Mouse (Mus musculus) liver, embryonic 11.5 days (tissue): ENCODE data around the gene Stard13. TPM values are rescaled to one million over a fixed set of nuclear protein-coding genes. Genes with fewer than 3 reads are reported as not detected.

Experiments used
- ATAC-seq: fragments of 200-750 bp; cut with Nextera tagmentation; replicated peaks from 2 replicates; pipeline ENCODE4 v1.8.0; 2017; ENCODE audit warnings: moderate number of reproducible peaks, mild to moderate bottlenecking, moderate TSS enrichment, moderate library complexity; ENCODE audit not compliant: low FRiP score
- DNase-seq: peaks from one replicate; pipeline ENCODE4 v3.0.0-alpha.2; 2017; ENCODE audit warnings: low spot score
- H3K27ac ChIP-seq: fragments of 300-500 bp; sonication (generic); 2 replicates; pipeline ENCODE4 v1.5.1; 2014; ENCODE audit warnings: mild to moderate bottlenecking, low read depth, low read length, control low read depth
- H3K27me3 ChIP-seq: fragments of 300-500 bp; sonication (generic); replicated peaks from 2 replicates; pipeline ENCODE4 v1.6.1; 2014; ENCODE audit warnings: low read length, mixed read lengths; ENCODE audit not compliant: control insufficient read depth, insufficient read depth
- H3K36me3 ChIP-seq: fragments of 300-500 bp; sonication (generic); 2 replicates; pipeline ENCODE4 v1.6.1; 2014; ENCODE audit warnings: mild to moderate bottlenecking, low read length, moderate library complexity, mixed read lengths; ENCODE audit not compliant: control insufficient read depth, insufficient read depth
- H3K4me1 ChIP-seq: fragments of 300-500 bp; sonication (generic); replicated peaks from 2 replicates; pipeline ENCODE4 v1.6.1; 2014; ENCODE audit warnings: low read length, mixed read lengths; ENCODE audit not compliant: control insufficient read depth, insufficient read depth
- H3K4me2 ChIP-seq: fragments of 300-500 bp; sonication (generic); 2 replicates; pipeline ENCODE4 v1.6.1; 2014; ENCODE audit warnings: mild to moderate bottlenecking, control low read depth, moderate library complexity
- H3K4me3 ChIP-seq: fragments of 300-500 bp; sonication (generic); 2 replicates; pipeline ENCODE4 v1.5.1; 2014; ENCODE audit warnings: low read depth, low read length, control low read depth
- H3K9ac ChIP-seq: fragments of 300-500 bp; sonication (generic); 2 replicates; pipeline ENCODE4 v1.6.1; 2014; ENCODE audit warnings: low read depth, low read length, control low read depth
- H3K9me3 ChIP-seq: fragments of 300-500 bp; sonication (generic); 2 replicates; pipeline ENCODE4 v1.6.1; 2016; ENCODE audit warnings: low read length, inconsistent platforms, mixed read lengths; ENCODE audit not compliant: control insufficient read depth
- WGBS: fragments of 180-500 bp; shearing (Covaris S2); extraction: QIAGEN DNeasy Blood & Tissue Kit; methylation state at CpG from one replicate; pipeline ENCODE4 v1.1.7; 2014; 5-methylcytosine and 5-hydroxymethylcytosine counted together
- polyA plus RNA-seq: library from polyadenylated mRNA; unstranded; fragments of >200 nt; fragmentation: Nextera tagmentation; extraction: Ambion mirVana; gene quantifications from 2 replicates; pipeline ENCODE4 v1.2.1, GENCODE M21; 2014

The Stard13 gene
- polyA plus RNA-seq, 1 experiment from 2014 or later: 2.3 TPM

DNA sequence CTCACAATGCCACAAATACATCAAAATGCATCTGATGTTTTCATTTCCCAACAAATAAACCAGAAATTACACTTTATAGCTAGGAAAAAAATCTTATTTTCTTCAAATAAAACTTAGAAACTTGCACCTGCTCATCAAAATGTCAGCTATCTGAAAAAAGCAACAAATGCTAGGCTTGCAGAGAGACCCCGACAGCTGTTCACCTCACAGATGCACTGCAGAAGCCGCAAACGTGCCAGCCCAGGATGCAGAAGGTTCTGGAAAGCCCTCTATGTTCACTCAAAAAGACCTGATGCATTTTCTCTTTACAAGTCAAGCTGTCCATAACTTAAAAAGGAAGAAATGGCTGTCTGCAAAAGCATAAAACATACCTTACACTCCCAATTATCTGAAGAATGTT lies 20.5 kb downstream of the Stard13 start:
- no peaks in the 10 kb centered on the region for H3K36me3 ChIP-seq
- H3K4me2 ChIP-seq: no peak overlapping the region
- H3K27ac ChIP-seq: no peak overlapping the region
- no peak overlapping the region for H3K9ac ChIP-seq
- 79% methylated on average over 3 of the region's 3 CpGs for WGBS
- H3K4me1 ChIP-seq: no peaks in the 10 kb centered on the region
- no peaks in the 10 kb centered on the region for H3K9me3 ChIP-seq
- no peaks in the 10 kb centered on the region for H3K27me3 ChIP-seq
- ATAC-seq: no peak
- no peak overlapping the region for H3K4me3 ChIP-seq
- DNase-seq: no peak

DNA sequence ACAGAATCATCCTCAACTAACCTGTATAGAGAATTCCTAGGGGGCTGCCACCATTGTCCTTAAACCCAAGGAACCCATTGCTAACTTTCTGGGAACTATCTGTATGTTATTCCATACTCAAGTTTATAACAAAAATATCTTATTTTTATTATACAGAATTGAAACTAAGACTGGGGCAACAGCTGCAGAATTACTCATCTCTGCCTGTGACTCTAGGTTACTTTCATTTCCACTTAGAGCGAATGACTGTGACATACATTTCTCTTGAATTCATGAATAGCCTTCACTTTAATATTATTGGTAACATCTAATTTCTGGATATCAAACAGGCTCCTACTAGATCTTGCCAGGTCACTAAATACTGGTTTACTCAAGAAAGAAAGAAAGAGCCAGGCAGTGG lies 22.8 kb downstream of the Stard13 start:
- no peaks in the 10 kb centered on the region for H3K36me3 ChIP-seq
- WGBS: 93% methylated on average over 1 of the region's 1 CpGs
- DNase-seq (no peak), ATAC-seq (no peak)
- H3K4me2 ChIP-seq: no peak overlapping the region
- no peaks in the 10 kb centered on the region for H3K9me3 ChIP-seq
- no peaks in the 10 kb centered on the region for H3K4me1 ChIP-seq
- no peak overlapping the region for H3K27ac ChIP-seq
- H3K27me3 ChIP-seq: no peaks in the 10 kb centered on the region
- H3K9ac ChIP-seq: no peak overlapping the region
- no peak overlapping the region for H3K4me3 ChIP-seq

DNA sequence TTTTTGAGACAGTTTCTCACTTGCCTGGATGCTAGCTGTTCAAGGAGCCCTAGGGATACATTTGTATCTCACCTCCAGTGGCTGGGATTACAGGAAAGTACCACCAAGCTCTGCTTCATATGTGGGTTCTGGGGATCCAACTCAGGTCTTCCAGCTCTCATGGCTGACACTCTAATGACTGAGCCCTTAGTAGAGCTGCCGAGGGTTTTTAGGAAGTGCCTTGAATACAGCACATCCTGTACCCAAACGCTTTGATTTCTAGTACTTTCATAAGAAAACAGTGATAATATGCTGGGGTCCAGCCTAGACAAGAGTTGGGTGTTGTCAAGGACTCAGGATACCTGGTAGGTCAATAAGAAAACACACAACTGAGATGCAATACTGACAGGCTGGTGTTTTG lies 23.6 kb downstream of the Stard13 start:
- ATAC-seq: no peak
- 56% methylated on average over 2 of the region's 2 CpGs for WGBS
- H3K4me2 ChIP-seq: no peak overlapping the region

GRCm38 (mm10) chr5:151205017-151205416 lies 28.6 kb downstream of the Stard13 start:
- no peak for ATAC-seq
- no peaks in the 10 kb centered on the region for H3K9me3 ChIP-seq
- no peak overlapping the region for H3K4me3 ChIP-seq
- H3K4me1 ChIP-seq: no peaks in the 10 kb centered on the region
- H3K27ac ChIP-seq: no peak overlapping the region
- H3K4me2 ChIP-seq: no peak overlapping the region
- H3K27me3 ChIP-seq: no peaks in the 10 kb centered on the region
- WGBS: 87% methylated on average over 4 of the region's 4 CpGs
- H3K9ac ChIP-seq: no peak overlapping the region
- no peaks in the 10 kb centered on the region for H3K36me3 ChIP-seq
- no peak for DNase-seq

More for the DNA sequence above, 23.6 kb downstream of the Stard13 start:
- Histone ChIP-seq H3K4me1 (no peaks in the 10 kb centered on the region), H3K27ac (no peak overlapping the region), H3K4me3 (no peak overlapping the region), H3K36me3 (no peaks in the 10 kb centered on the region), H3K9me3 (no peaks in the 10 kb centered on the region), H3K9ac (no peak overlapping the region), H3K27me3 (no peaks in the 10 kb centered on the region)
- no peak for DNase-seq

- Histone ChIP-seq H3K9me3 (no peaks in the 10 kb centered on the region), H3K36me3 (no peaks in the 10 kb centered on the region), H3K9ac (no peak overlapping the region), H3K4me1 (no peaks in the 10 kb centered on the region), H3K4me3 (no peak overlapping the region), H3K27me3 (no peaks in the 10 kb centered on the region), H3K4me2 (no peak overlapping the region), H3K27ac (no peak overlapping the region)
- DNase-seq (no peak), ATAC-seq (no peak)
- 61% methylated on average over 5 of the region's 5 CpGs for WGBS
These were observed 30.7 kb downstream of the Stard13 start for GRCm38 (mm10) chr5:151202925-151203324.

DNA sequence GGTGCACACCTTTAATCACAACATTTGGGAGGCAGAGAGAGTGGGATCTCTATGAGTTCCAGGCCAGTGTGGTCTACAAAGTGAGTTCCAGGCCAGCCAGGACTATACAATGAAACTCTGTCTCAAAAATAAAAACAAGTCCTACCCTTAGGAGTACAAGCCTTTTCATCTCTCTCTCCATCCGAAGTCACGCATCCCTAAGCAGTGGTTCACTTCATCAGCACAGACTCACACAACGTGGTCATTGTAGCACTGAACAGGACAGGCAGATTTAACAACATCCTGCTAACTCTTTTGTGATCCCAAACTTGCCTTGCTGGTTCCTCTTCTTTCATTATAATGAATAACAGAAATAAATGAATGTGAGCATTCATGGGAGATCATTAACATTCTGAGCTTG lies 32.4 kb downstream of the Stard13 start:
- no peak overlapping the region for H3K4me3 ChIP-seq
- no peak overlapping the region for H3K9ac ChIP-seq
- H3K4me1 ChIP-seq: no peaks in the 10 kb centered on the region
- H3K36me3 ChIP-seq: no peaks in the 10 kb centered on the region
- H3K9me3 ChIP-seq: no peaks in the 10 kb centered on the region
- DNase-seq (no peak), ATAC-seq (no peak)
- 85% methylated on average over 3 of the region's 3 CpGs for WGBS
- H3K4me2 ChIP-seq: no peak overlapping the region
- no peaks in the 10 kb centered on the region for H3K27me3 ChIP-seq
- no peak overlapping the region for H3K27ac ChIP-seq

- ATAC-seq (no peak), DNase-seq (no peak)
- H3K9ac ChIP-seq: no peak overlapping the region
- no peaks in the 10 kb centered on the region for H3K9me3 ChIP-seq
- H3K4me3 ChIP-seq: no peak overlapping the region
- no peak overlapping the region for H3K27ac ChIP-seq
- H3K36me3 ChIP-seq: no peaks in the 10 kb centered on the region
- WGBS: 77% methylated on average over 3 of the region's 3 CpGs
- H3K27me3 ChIP-seq: no peaks in the 10 kb centered on the region
- no peaks in the 10 kb centered on the region for H3K4me1 ChIP-seq
- H3K4me2 ChIP-seq: no peak overlapping the region
These were observed 34.4 kb downstream of the Stard13 start for GRCm38 (mm10) chr5:151199235-151199634.

- H3K9me3 ChIP-seq: no peaks in the 10 kb centered on the region
- no peak overlapping the region for H3K27ac ChIP-seq
- no peaks in the 10 kb centered on the region for H3K36me3 ChIP-seq
- no peaks in the 10 kb centered on the region for H3K27me3 ChIP-seq
- no peak overlapping the region for H3K9ac ChIP-seq
- ATAC-seq (no peak), DNase-seq (no peak)
- no peaks in the 10 kb centered on the region for H3K4me1 ChIP-seq
- 62% methylated on average over 13 of the region's 13 CpGs for WGBS
- no peak overlapping the region for H3K4me3 ChIP-seq
- no peak overlapping the region for H3K4me2 ChIP-seq
These were observed 36.9 kb downstream of the Stard13 start for GRCm38 (mm10) chr5:151196603-151197272.

GRCm38 (mm10) chr5:151193885-151194520 lies 39.6 kb downstream of the Stard13 start:
- Histone ChIP-seq H3K4me2 (no peak overlapping the region), H3K36me3 (no peaks in the 10 kb centered on the region), H3K9me3 (no peaks in the 10 kb centered on the region), H3K27ac (no peak overlapping the region), H3K27me3 (no peaks in the 10 kb centered on the region), H3K9ac (no peak overlapping the region), H3K4me1 (0 out of 2 replicates have a peak, but pooled peaks cover 3% of the 10 kb centered on the region), H3K4me3 (no peak overlapping the region)
- 54% methylated on average over 3 of the region's 3 CpGs for WGBS
- DNase-seq (no peak), ATAC-seq (no peak)
